Mouse (Mus musculus): Measurements from ENCODE around the gene Tmem135. TPM values are rescaled to one million over a fixed set of nuclear protein-coding genes. Genes with fewer than 3 reads are reported as not detected.

The Tmem135 gene
- polyA plus RNA-seq, 1 experiment, result 47.6 TPM

GRCm38 (mm10) chr7:89232499-89233145 lies 171.4 kb downstream of the Tmem135 start:
- TF ChIP-seq CTCF (IDR thresholded peaks at IDR 0.05; ENCODE audit: borderline replicate concordance, control insufficient read depth, extremely low read depth, insufficient read depth, low read length, poor library complexity), result no peak
- no peak for TF ChIP-seq POLR2A (IDR thresholded peaks at IDR 0.05; ENCODE audit: control insufficient read depth, extremely low read depth, insufficient read depth, low read length, poor library complexity)
- WGBS, result 69% methylated on average over 3 of the region's 3 CpGs

GRCm38 (mm10) chr7:89231200-89231790 lies 172.7 kb downstream of the Tmem135 start:
- no peak for TF ChIP-seq CTCF (IDR thresholded peaks at IDR 0.05; ENCODE audit: borderline replicate concordance, control insufficient read depth, extremely low read depth, insufficient read depth, low read length, poor library complexity)
- TF ChIP-seq POLR2A (IDR thresholded peaks at IDR 0.05; ENCODE audit: control insufficient read depth, extremely low read depth, insufficient read depth, low read length, poor library complexity), result no peak
- Histone ChIP-seq H3K36me3 (ENCODE audit: control insufficient read depth, insufficient read depth, low read length) (no peaks in the 10 kb centered on the region), H3K4me1 (replicated peaks; ENCODE audit: control insufficient read depth, insufficient read depth, low read length) (no peaks in the 10 kb centered on the region), H3K4me3 (ENCODE audit: control insufficient read depth, insufficient read depth, low read length) (no peak overlapping the region), H3K27me3 (ENCODE audit: control insufficient read depth, insufficient read depth, low read length) (no peaks in the 10 kb centered on the region), H3K27ac (ENCODE audit: control insufficient read depth, insufficient read depth, low read length) (no peak overlapping the region)
- 93% methylated on average over 3 of the region's 3 CpGs for WGBS
- DNase-seq, result no peak

More at GRCm38 (mm10) chr7:89232499-89233145, 171.4 kb downstream of the Tmem135 start:
- Histone ChIP-seq H3K4me1 (replicated peaks; ENCODE audit: control insufficient read depth, insufficient read depth, low read length) (no peaks in the 10 kb centered on the region), H3K27me3 (ENCODE audit: control insufficient read depth, insufficient read depth, low read length) (no peaks in the 10 kb centered on the region), H3K4me3 (ENCODE audit: control insufficient read depth, insufficient read depth, low read length) (no peak overlapping the region), H3K36me3 (ENCODE audit: control insufficient read depth, insufficient read depth, low read length) (no peaks in the 10 kb centered on the region), H3K27ac (ENCODE audit: control insufficient read depth, insufficient read depth, low read length) (no peak overlapping the region)
- no peak for DNase-seq

GRCm38 (mm10) chr7:89222609-89223008 lies 181.4 kb downstream of the Tmem135 start:
- Histone ChIP-seq H3K27me3 (ENCODE audit: control insufficient read depth, insufficient read depth, low read length) (no peaks in the 10 kb centered on the region), H3K27ac (ENCODE audit: control insufficient read depth, insufficient read depth, low read length) (no peak overlapping the region), H3K4me1 (replicated peaks; ENCODE audit: control insufficient read depth, insufficient read depth, low read length) (no peaks in the 10 kb centered on the region), H3K36me3 (ENCODE audit: control insufficient read depth, insufficient read depth, low read length) (no peaks in the 10 kb centered on the region), H3K4me3 (ENCODE audit: control insufficient read depth, insufficient read depth, low read length) (no peak overlapping the region)
- 77% methylated on average over 1 of the region's 1 CpGs for WGBS
- no peak for DNase-seq
- no peak for TF ChIP-seq POLR2A (IDR thresholded peaks at IDR 0.05; ENCODE audit: control insufficient read depth, extremely low read depth, insufficient read depth, low read length, poor library complexity)
- no peak for TF ChIP-seq CTCF (IDR thresholded peaks at IDR 0.05; ENCODE audit: borderline replicate concordance, control insufficient read depth, extremely low read depth, insufficient read depth, low read length, poor library complexity)

GRCm38 (mm10) chr7:89216628-89217027 lies 187.4 kb downstream of the Tmem135 start:
- H3K36me3 ChIP-seq (ENCODE audit: control insufficient read depth, insufficient read depth, low read length), result no peaks in the 10 kb centered on the region
- TF ChIP-seq POLR2A (IDR thresholded peaks at IDR 0.05; ENCODE audit: control insufficient read depth, extremely low read depth, insufficient read depth, low read length, poor library complexity), result no peak
- TF ChIP-seq CTCF (IDR thresholded peaks at IDR 0.05; ENCODE audit: borderline replicate concordance, control insufficient read depth, extremely low read depth, insufficient read depth, low read length, poor library complexity), result no peak
- H3K27me3 ChIP-seq (ENCODE audit: control insufficient read depth, insufficient read depth, low read length), result no peaks in the 10 kb centered on the region
- H3K4me3 ChIP-seq (ENCODE audit: control insufficient read depth, insufficient read depth, low read length), result no peak overlapping the region
- no peak for DNase-seq
- no peak overlapping the region for H3K27ac ChIP-seq (ENCODE audit: control insufficient read depth, insufficient read depth, low read length)
- WGBS, result 78% methylated on average over 1 of the region's 1 CpGs
- no peaks in the 10 kb centered on the region for H3K4me1 ChIP-seq (replicated peaks; ENCODE audit: control insufficient read depth, insufficient read depth, low read length)

GRCm38 (mm10) chr7:89216118-89216517 lies 187.9 kb downstream of the Tmem135 start:
- TF ChIP-seq CTCF (IDR thresholded peaks at IDR 0.05; ENCODE audit: borderline replicate concordance, control insufficient read depth, extremely low read depth, insufficient read depth, low read length, poor library complexity) (no peak), POLR2A (IDR thresholded peaks at IDR 0.05; ENCODE audit: control insufficient read depth, extremely low read depth, insufficient read depth, low read length, poor library complexity) (no peak)
- H3K27ac ChIP-seq (ENCODE audit: control insufficient read depth, insufficient read depth, low read length), result no peak overlapping the region
- H3K36me3 ChIP-seq (ENCODE audit: control insufficient read depth, insufficient read depth, low read length), result no peaks in the 10 kb centered on the region
- no peak for DNase-seq
- H3K4me3 ChIP-seq (ENCODE audit: control insufficient read depth, insufficient read depth, low read length), result no peak overlapping the region
- no peaks in the 10 kb centered on the region for H3K27me3 ChIP-seq (ENCODE audit: control insufficient read depth, insufficient read depth, low read length)
- H3K4me1 ChIP-seq (replicated peaks; ENCODE audit: control insufficient read depth, insufficient read depth, low read length), result no peaks in the 10 kb centered on the region
- 68% methylated on average over 2 of the region's 2 CpGs for WGBS

- Histone ChIP-seq H3K27ac (ENCODE audit: control insufficient read depth, insufficient read depth, low read length) (no peak overlapping the region), H3K4me1 (replicated peaks; ENCODE audit: control insufficient read depth, insufficient read depth, low read length) (no peaks in the 10 kb centered on the region), H3K4me3 (ENCODE audit: control insufficient read depth, insufficient read depth, low read length) (no peak overlapping the region), H3K27me3 (ENCODE audit: control insufficient read depth, insufficient read depth, low read length) (no peaks in the 10 kb centered on the region), H3K36me3 (ENCODE audit: control insufficient read depth, insufficient read depth, low read length) (no peaks in the 10 kb centered on the region)
- no peak for DNase-seq
- WGBS, result 42% methylated on average over 7 of the region's 7 CpGs
- no peak for TF ChIP-seq POLR2A (IDR thresholded peaks at IDR 0.05; ENCODE audit: control insufficient read depth, extremely low read depth, insufficient read depth, low read length, poor library complexity)
- no peak for TF ChIP-seq CTCF (IDR thresholded peaks at IDR 0.05; ENCODE audit: borderline replicate concordance, control insufficient read depth, extremely low read depth, insufficient read depth, low read length, poor library complexity)
These were observed 188.3 kb downstream of the Tmem135 start for GRCm38 (mm10) chr7:89215714-89216113.
